Mouse (Mus musculus) heart, embryonic 14.5 days (tissue): ENCODE results near the gene Plekha7. TPM values are rescaled to one million over a fixed set of nuclear protein-coding genes. Genes with fewer than 3 reads are reported as not detected.

Source experiments
- ATAC-seq: fragments of 200-750 bp; cut with Nextera tagmentation; 2 replicates; pipeline ENCODE4 v1.8.0; 2017; ENCODE audit warnings: low read depth, moderate TSS enrichment; ENCODE audit not compliant: insufficient number of reproducible peaks, insufficient read depth, low FRiP score
- H3K27ac ChIP-seq, 2 experiments: fragments of 200-500 bp in 1 of 2; fragments of 300-500 bp in 1 of 2; sonication (generic) in 1 of 2; replicated peaks in 1 of 2; 2 replicates each; pipeline ENCODE4 v1.5.1; 2012 to 2014; ENCODE audit warnings: low read depth in 2 of 2, low read length in 2 of 2, control low read depth in 1 of 2, mild to moderate bottlenecking in 1 of 2, mixed read lengths in 1 of 2; ENCODE audit not compliant: control insufficient read depth in 1 of 2, insufficient read depth in 1 of 2
- H3K27me3 ChIP-seq: fragments of 300-500 bp; sonication (generic); 2 replicates; pipeline ENCODE4 v1.6.1; 2014; ENCODE audit warnings: mild to moderate bottlenecking, low read length, control low read depth; ENCODE audit not compliant: control insufficient read depth, insufficient read depth
- H3K36me3 ChIP-seq: fragments of 300-500 bp; sonication (generic); 2 replicates; pipeline ENCODE4 v1.6.1; 2014; ENCODE audit warnings: mild to moderate bottlenecking, control low read depth, low read length, mixed read lengths; ENCODE audit not compliant: control insufficient read depth, insufficient read depth
- H3K4me1 ChIP-seq, 2 experiments: fragments of 200-500 bp in 1 of 2; fragments of 300-500 bp in 1 of 2; sonication (generic) in 1 of 2; 2 replicates each; pipeline ENCODE4 v1.6.1; 2012 to 2014; ENCODE audit warnings: low read length in 2 of 2, control low read depth in 1 of 2, mixed read lengths in 1 of 2; ENCODE audit not compliant: control insufficient read depth in 2 of 2, insufficient read depth in 2 of 2
- H3K4me2 ChIP-seq: fragments of 300-500 bp; sonication (generic); 2 replicates; pipeline ENCODE4 v1.6.1; 2014; ENCODE audit warnings: mild to moderate bottlenecking, low read length
- H3K4me3 ChIP-seq, 2 experiments: fragments of 200-500 bp in 1 of 2; fragments of 300-500 bp in 1 of 2; sonication (generic) in 1 of 2; 2 replicates each; pipeline ENCODE4 v1.5.1; 2012 to 2014; ENCODE audit warnings: low read length in 2 of 2, mild to moderate bottlenecking in 2 of 2, control low read depth in 1 of 2, low read depth in 1 of 2, moderate library complexity in 1 of 2; ENCODE audit not compliant: control insufficient read depth in 1 of 2, insufficient read depth in 1 of 2
- H3K9ac ChIP-seq: fragments of 300-500 bp; sonication (generic); 2 replicates; pipeline ENCODE4 v1.6.1; 2014; ENCODE audit warnings: mild to moderate bottlenecking, low read length
- H3K9me3 ChIP-seq: fragments of 300-500 bp; sonication (generic); 2 replicates; pipeline ENCODE4 v1.6.1; 2016; ENCODE audit warnings: low read length, control low read depth; ENCODE audit not compliant: control insufficient read depth
- WGBS: fragments of 180-500 bp; shearing (Covaris S2); extraction: QIAGEN DNeasy Blood & Tissue Kit; methylation state at CpG from one replicate; pipeline ENCODE4 v1.1.7; 2014; 5-methylcytosine and 5-hydroxymethylcytosine counted together
- polyA plus RNA-seq: library from polyadenylated mRNA; unstranded; fragments of >200 nt; fragmentation: Nextera tagmentation; extraction: Ambion mirVana; gene quantifications from 2 replicates; pipeline ENCODE4 v1.2.1, GENCODE M21; 2014

The Plekha7 gene
- polyA plus RNA-seq, 1 experiment from 2014 or later = 26.1 TPM

GRCm38 (mm10) chr7:116115216-116115930 is 192.8 kb downstream of the Plekha7 start:
- Histone ChIP-seq H3K4me3 (no peak overlapping the region), H3K27me3 (no peaks in the 10 kb centered on the region), H3K9ac (no peak overlapping the region), H3K4me1 (no peaks in the 10 kb centered on the region), H3K4me2 (no peak overlapping the region), H3K27ac (no peak overlapping the region), H3K36me3 (no peaks in the 10 kb centered on the region), H3K9me3 (0 out of 2 replicates have a peak, but pooled peaks cover 3% of the 10 kb centered on the region)
- ATAC-seq = no peak
- 80% methylated on average over 12 of the region's 12 CpGs for WGBS

- Histone ChIP-seq H3K27me3 (no peaks in the 10 kb centered on the region), H3K27ac (no peak overlapping the region), H3K4me3 (no peak overlapping the region), H3K4me1 (no peaks in the 10 kb centered on the region), H3K4me2 (no peak overlapping the region), H3K9ac (no peak overlapping the region), H3K9me3 (no peaks in the 10 kb centered on the region), H3K36me3 (peaks cover 3% of the 10 kb centered on the region; the same call in 1 of the 2 replicates)
- 73% methylated on average over 6 of the region's 6 CpGs for WGBS
- ATAC-seq = no peak
These were observed 196.6 kb downstream of the Plekha7 start for GRCm38 (mm10) chr7:116111546-116111945.

GRCm38 (mm10) chr7:116110661-116111060 is 197.5 kb downstream of the Plekha7 start:
- Histone ChIP-seq H3K36me3 (peaks cover 12% of the 10 kb centered on the region), H3K27me3 (no peaks in the 10 kb centered on the region), H3K4me2 (no peak overlapping the region), H3K4me1 (no peaks in the 10 kb centered on the region), H3K9me3 (no peaks in the 10 kb centered on the region), H3K4me3 (no peak overlapping the region), H3K27ac (no peak overlapping the region), H3K9ac (no peak overlapping the region)
- ATAC-seq = no peak
- WGBS = 72% methylated on average over 3 of the region's 3 CpGs

GRCm38 (mm10) chr7:116103091-116103490 is 205.1 kb downstream of the Plekha7 start:
- Histone ChIP-seq H3K27ac (no peak overlapping the region), H3K36me3 (peaks cover 64% of the 10 kb centered on the region), H3K9ac (no peak overlapping the region), H3K4me1 (peaks cover 2 to 19% of the 10 kb centered on the region in 2 experiments; a peak in 3 of 4 replicates), H3K27me3 (no peaks in the 10 kb centered on the region), H3K9me3 (no peaks in the 10 kb centered on the region), H3K4me2 (no peak overlapping the region), H3K4me3 (no peak overlapping the region)
- no peak for ATAC-seq
- 96% methylated on average over 9 of the region's 9 CpGs for WGBS

- Histone ChIP-seq H3K9ac (no peak overlapping the region), H3K9me3 (no peaks in the 10 kb centered on the region), H3K4me2 (peak overlapping the region; percentile 32), H3K4me1 (peaks cover 2 to 26% of the 10 kb centered on the region in 2 experiments; a peak in 3 of 4 replicates), H3K27me3 (no peaks in the 10 kb centered on the region), H3K36me3 (peaks cover 45% of the 10 kb centered on the region), H3K27ac (peak overlapping the region; percentile 59 to 60), H3K4me3 (no peak overlapping the region)
- WGBS = 25% methylated on average over 7 of the region's 7 CpGs
- peak; percentile 72 for ATAC-seq
These were observed 208.1 kb downstream of the Plekha7 start for GRCm38 (mm10) chr7:116099952-116100528.

- Histone ChIP-seq H3K4me2 (peak overlapping the region; percentile 84), H3K36me3 (no peaks in the 10 kb centered on the region), H3K9ac (peak overlapping the region; percentile 81), H3K9me3 (no peaks in the 10 kb centered on the region), H3K27ac (peak overlapping the region; percentile 86 to 89), H3K27me3 (no peaks in the 10 kb centered on the region), H3K4me3 (peak overlapping the region; percentile 66 to 70), H3K4me1 (peaks cover 0 to 21% of the 10 kb centered on the region in 2 experiments; a peak in 2 of 4 replicates)
- peak; percentile 67 for ATAC-seq
- under 1% methylated on average over 19 of the region's 19 CpGs for WGBS
These were observed 214.7 kb downstream of the Plekha7 start for GRCm38 (mm10) chr7:116093466-116093850.

- ATAC-seq = peak; percentile 100
- H3K27ac ChIP-seq = peak overlapping the region; percentile 86 to 89
- under 1% methylated on average over 38 of the region's 38 CpGs for WGBS
- H3K4me1 ChIP-seq = peaks cover 0 to 21% of the 10 kb centered on the region in 2 experiments; a peak in 2 of 4 replicates
- H3K4me2 ChIP-seq = peak overlapping the region; percentile 84
- H3K4me3 ChIP-seq = peak overlapping the region; percentile 66 to 71
- H3K9ac ChIP-seq = peak overlapping the region; percentile 81
- no peaks in the 10 kb centered on the region for H3K9me3 ChIP-seq
- H3K36me3 ChIP-seq = no peaks in the 10 kb centered on the region
- no peaks in the 10 kb centered on the region for H3K27me3 ChIP-seq
These were observed 215.3 kb downstream of the Plekha7 start for GRCm38 (mm10) chr7:116092710-116093465.
